ENCODE assay signal across 14 mouse cellular contexts in genomic region chrX:138437939-138438338, GRCm38 (mm10).
DNase-seq lines count a peak whose midpoint lies in the region; ATAC-seq lines count a peak whose summit lies in the region.
"Had no signal": no experiment of that assay in that cellular context is flagged by ENCODE, and none has a peak within 500 bp of the region (broad histone marks: within the 10 kb centered on the region; RNA-seq: fewer than 3 reads in every experiment).

No protein-coding gene starts in this region.

- no peak overlapping the region for H3K9ac ChIP-seq in liver, embryonic 15.5 days
- H3K9ac ChIP-seq: intestine, embryonic 15.5 days; neural tube, embryonic 12.5 days had no signal

- no peaks in the 10 kb centered on the region for H3K4me1 ChIP-seq in liver, embryonic 15.5 days (replicated peaks)
- H3K4me1 ChIP-seq: intestine, embryonic 15.5 days; neural tube, embryonic 12.5 days had no signal

- no peaks in the 10 kb centered on the region for H3K36me3 ChIP-seq in liver, embryonic 15.5 days (replicated peaks)
- H3K36me3 ChIP-seq: intestine, embryonic 15.5 days; neural tube, embryonic 12.5 days had no signal

- H3K27ac ChIP-seq in liver, embryonic 15.5 days (replicated peaks) = no peak overlapping the region
- H3K27ac ChIP-seq: intestine, embryonic 15.5 days; macrophage; neural tube, embryonic 12.5 days had no signal

- no peaks in the 10 kb centered on the region for H3K9me3 ChIP-seq in liver, embryonic 15.5 days (replicated peaks)
- H3K9me3 ChIP-seq: intestine, embryonic 15.5 days; neural tube, embryonic 12.5 days had no signal

- intact Hi-C loops in left cerebral cortex, postnatal 10 days (cut with DNase I) = no loop called here

- no peak overlapping the region for H3K4me3 ChIP-seq in liver, embryonic 15.5 days (replicated peaks)
- H3K4me3 ChIP-seq: intestine, embryonic 15.5 days; neural tube, embryonic 12.5 days had no signal

- no peak overlapping the region for H3K4me2 ChIP-seq in liver, embryonic 15.5 days
- H3K4me2 ChIP-seq: intestine, embryonic 15.5 days; neural tube, embryonic 12.5 days had no signal

- 48% methylated on average over 3 of the region's 3 CpGs for WGBS in liver, embryonic 15.5 days (ENCODE audit: insufficient replicate concordance)

- peak; percentile 7 for DNase-seq in testis, postnatal 14 days (ENCODE audit: low spot score)
- no peak for DNase-seq in testis, postnatal 10 days (ENCODE audit: low spot score)
- DNase-seq in heart, adult 9 months (ENCODE audit: low spot score in 2 of 2) = peak; percentile 41 to 52
- peak; percentile 4 to 20 for DNase-seq in lung, postnatal 4 days
- DNase-seq in spleen, postnatal 36 days (ENCODE audit: low spot score in 2 of 2) = no peak
- no peak for DNase-seq in embryo, embryonic 11 days
- DNase-seq in left cerebral cortex, postnatal 10 days (ENCODE audit: extremely low spot score in 1 of 2, low spot score in 2 of 2) = no peak
- DNase-seq: kidney, postnatal 36 days had no signal

- ATAC-seq in liver, embryonic 15.5 days (ENCODE audit: insufficient read depth) = peak; percentile 54; the same call in 1 of the 2 replicates
- ATAC-seq: intestine, embryonic 15.5 days; midbrain, embryonic 16.5 days had no signal

- no peaks in the 10 kb centered on the region for H3K27me3 ChIP-seq in liver, embryonic 15.5 days
- H3K27me3 ChIP-seq: CH12.LX; intestine, embryonic 15.5 days; neural tube, embryonic 12.5 days had no signal

Comparison
In these comparisons a context has a peak if more than half of its experiments do, and no peak if none do; other contexts are left out.
1. DNase-seq: peak in testis, postnatal 14 days (single experiment), heart, adult 9 months (2 of 2) and lung, postnatal 4 days (2 of 2); none in testis, postnatal 10 days (single experiment), spleen, postnatal 36 days (0 of 2), embryo, embryonic 11 days (single experiment) and left cerebral cortex, postnatal 10 days (0 of 2).